Mouse (Mus musculus) ovary, adult 18-20 months (tissue): ENCODE results near the gene Tusc2.

Experiments
- DNase-seq: peaks from one replicate; pipeline ENCODE4 v3.0.0; 2022; ENCODE audit warnings: low spot score, mixed read lengths

The Tusc2 gene

DNA sequence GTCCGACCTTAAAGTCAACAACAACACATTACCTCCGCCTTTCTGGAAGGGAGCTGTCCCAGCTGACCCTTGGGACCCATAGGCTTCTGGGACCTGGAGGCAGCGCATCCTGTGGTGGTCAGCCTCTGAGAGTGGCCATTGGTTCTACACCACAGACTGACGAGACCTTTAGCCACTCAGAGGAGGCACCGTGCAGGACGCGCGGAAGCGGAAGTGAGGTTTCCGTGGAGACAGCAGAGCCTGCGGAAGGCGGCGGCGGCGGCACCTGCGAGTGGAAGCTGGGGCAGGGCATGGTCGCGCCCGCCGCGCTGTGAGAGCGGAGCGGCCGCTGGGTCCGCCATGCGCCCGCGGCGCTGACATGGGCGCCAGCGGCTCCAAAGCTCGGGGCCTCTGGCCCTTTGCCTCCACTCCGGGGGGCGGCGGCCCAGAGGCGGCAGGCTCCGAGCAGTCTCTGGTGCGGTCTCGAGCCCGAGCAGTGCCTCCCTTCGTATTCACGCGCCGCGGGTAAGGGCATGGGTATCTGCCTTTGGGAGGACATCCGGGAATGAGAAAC is at the start of gene Tusc2:
Gene Tusc2 (plus strand): TSS at position 227 of the 553 bp plus-strand sequence.
- DNase-seq: peak; percentile 92

- peak; percentile 58 for DNase-seq
Measured at GRCm38 (mm10) chr9:107514303-107514955, 48.6 kb upstream of the Tusc2 start.

GRCm38 (mm10) chr9:107520331-107520730 is 42.7 kb upstream of the Tusc2 start:
- no peak for DNase-seq

DNA sequence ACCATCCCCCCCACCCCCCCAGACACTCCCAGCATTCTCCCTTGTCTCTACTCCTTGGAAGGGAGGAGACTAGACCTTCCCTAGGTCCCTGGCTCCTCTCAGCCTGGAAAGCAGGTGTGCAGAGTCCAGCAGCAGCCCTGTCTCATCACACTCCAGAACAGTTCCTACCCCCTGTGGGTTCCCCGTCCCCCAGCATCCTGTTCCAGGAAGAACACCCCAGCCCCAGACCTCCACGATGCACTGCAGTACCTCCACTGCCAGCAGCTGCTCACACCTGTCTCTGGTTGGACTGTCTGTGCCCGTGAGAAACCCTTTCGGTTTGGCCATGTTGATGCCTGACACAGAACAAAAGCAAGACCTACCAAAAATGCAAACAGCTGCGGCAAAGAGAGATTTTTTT is 41.9 kb upstream of the Tusc2 start:
- DNase-seq: no peak

DNA sequence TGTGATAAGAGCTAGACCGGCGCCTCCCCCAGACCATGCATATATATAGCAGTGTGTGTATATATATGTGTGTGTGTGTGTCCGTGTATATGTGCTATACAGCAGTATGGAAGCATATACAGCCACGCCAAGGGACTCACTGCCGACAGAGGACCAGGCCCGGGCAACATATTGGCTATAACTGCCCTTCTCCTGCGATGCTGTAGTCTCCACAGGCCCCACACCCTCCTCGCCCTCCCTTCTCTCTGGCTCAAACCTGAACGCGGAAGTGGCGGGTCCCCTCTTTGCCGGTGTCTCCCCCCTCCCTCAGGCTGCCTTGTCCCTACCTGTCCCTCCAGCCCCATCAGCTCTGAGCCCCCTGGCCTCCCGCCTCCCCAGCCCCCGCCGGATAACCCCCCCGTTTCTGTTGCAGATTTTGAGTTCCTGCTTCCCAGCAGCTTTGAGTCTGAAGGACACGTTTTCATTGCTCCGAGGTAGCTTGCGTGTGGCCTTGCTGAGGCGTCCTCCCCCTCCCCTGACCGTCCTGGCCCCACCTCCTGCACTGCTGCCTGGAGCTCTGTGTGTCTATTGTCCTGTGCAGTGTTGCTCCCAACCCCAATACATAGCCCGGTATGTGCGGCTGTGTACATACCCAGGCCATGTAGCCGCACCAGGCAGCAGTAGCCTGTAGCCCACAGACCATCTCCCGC is 41.2 kb upstream of the Tusc2 start:
- peak; percentile 68 for DNase-seq

- no peak for DNase-seq
Measured at GRCm38 (mm10) chr9:107522400-107522711, 40.7 kb upstream of the Tusc2 start.

- peak; percentile 70 for DNase-seq
Measured at GRCm38 (mm10) chr9:107526198-107527026, 36.6 kb upstream of the Tusc2 start.

GRCm38 (mm10) chr9:107533791-107534407 is 29.2 kb upstream of the Tusc2 start, which contains the start of gene Tmem115:
Tmem115 (plus strand) TSS chr9:107533945.
- peak; percentile 96 for DNase-seq

GRCm38 (mm10) chr9:107534408-107535202 is 28.4 kb upstream of the Tusc2 start:
- DNase-seq: no peak

GRCm38 (mm10) chr9:107538231-107538630 is 24.8 kb upstream of the Tusc2 start:
- no peak for DNase-seq

GRCm38 (mm10) chr9:107538711-107539110 is 24.3 kb upstream of the Tusc2 start:
- DNase-seq: no peak

DNA sequence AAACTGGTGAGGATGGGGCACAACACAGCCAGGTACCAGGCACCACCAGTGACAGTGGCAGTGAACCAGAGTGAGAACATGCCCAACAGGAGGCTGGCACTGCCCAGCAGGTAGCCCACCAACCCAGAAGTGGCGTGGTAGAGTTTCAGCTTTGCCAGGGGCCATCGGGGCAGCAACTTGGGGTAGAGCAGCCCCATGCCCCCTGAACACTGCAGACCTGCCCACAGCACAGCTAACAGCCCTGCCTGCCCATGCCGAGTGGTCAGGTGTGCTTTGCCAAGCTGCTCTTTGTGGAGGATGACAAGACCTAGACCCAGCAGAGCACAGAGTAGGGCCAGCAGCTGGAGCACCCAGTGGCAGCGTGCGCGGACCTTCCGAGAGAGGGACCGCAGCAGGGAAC is 23.1 kb upstream of the Tusc2 start:
- no peak for DNase-seq

GRCm38 (mm10) chr9:107540420-107540819 is 22.6 kb upstream of the Tusc2 start:
- DNase-seq: no peak

- no peak for DNase-seq
Measured at GRCm38 (mm10) chr9:107541005-107541404, 22.1 kb upstream of the Tusc2 start.

DNA sequence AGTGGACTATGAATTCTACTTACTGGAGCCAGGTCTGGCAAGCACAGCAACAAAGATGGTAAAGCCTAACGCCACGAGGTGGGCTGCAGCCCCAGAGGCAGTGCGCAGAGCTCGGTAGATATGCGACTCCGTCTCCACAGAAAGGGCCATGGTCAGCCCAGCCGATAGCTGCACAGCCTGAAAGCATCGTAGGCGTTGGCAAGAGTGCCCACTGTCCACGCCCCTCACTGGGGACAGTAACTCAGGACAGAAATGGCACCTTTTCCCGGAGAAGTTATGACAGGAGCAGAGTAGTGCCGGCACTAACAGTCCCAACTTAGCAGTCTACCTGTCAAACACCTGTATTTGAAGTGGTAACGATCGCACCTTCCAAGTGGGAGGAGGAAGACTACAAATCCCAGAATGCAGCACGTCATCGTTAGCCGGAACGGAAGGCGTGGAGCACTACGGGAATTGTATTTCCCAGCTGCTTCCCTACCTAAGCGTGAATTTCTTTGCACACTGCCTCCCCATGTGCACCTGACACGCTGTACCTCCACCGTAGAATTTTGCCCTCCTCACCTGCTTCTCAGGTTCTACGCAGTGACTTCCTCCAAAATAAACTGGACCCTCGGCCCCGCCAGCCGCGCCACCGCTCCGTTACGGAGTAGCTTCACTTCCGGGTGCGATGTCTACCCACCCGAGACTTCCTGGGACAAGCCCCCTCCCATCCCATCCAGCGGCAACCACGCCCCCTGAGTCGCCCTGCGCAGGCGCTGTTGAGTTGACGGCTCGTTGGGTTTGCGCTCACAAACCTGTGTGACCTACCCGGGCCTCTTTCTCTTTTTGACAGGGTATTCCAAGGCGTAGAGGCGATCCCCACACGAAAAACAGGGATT is 21.3 kb upstream of the Tusc2 start, which contains the start of the genes Cyb561d2 and Nprl2:
Gene Cyb561d2 (minus strand): TSS at position 720 of the 878 bp plus-strand sequence.
Gene Nprl2 (plus strand): TSS at position 753 of the 878 bp plus-strand sequence.
- DNase-seq: peak; percentile 90

- DNase-seq: no peak
Measured at GRCm38 (mm10) chr9:107542352-107542686, 20.7 kb upstream of the Tusc2 start.

- no peak for DNase-seq
Measured at GRCm38 (mm10) chr9:107542721-107543120, 20.3 kb upstream of the Tusc2 start.

- DNase-seq: no peak
Measured at GRCm38 (mm10) chr9:107543299-107543698, 19.8 kb upstream of the Tusc2 start.

DNA sequence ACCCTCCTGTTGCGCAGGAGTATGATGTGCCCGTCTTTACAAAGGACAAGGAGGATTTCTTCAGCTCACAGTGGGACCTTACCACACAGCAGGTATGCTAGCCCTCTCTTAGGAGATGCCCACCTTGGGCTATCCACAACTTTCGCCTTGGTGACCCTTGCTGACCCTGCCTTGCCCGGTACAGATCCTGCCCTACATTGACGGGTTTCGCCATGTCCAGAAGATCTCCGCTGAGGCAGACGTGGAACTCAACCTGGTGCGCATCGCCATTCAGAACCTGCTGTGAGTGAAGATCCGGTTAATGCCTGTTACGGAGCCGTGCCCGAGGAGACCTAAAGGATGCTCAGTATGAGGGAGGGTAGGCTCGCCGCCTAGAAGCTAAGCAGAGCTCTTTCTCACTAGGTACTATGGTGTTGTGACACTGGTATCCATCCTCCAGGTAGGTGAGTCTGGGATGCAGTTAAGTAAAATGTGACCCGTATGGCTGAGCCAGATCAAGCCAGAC is 18.8 kb upstream of the Tusc2 start:
- no peak for DNase-seq

DNA sequence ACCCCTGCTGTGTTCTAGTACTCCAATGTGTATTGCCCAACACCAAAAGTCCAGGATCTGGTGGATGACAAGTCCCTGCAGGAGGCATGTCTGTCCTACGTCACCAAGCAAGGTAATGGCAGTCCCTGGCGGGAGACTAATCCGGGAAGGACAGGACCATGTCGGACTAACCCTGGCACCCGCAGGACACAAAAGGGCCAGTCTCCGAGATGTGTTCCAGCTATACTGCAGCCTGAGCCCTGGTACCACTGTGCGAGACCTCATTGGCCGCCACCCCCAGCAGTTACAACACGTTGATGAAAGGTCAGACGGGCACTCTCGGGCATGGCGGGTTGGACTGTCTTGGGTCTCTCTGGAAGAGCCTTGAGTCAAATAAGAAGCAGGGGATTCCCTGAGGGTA is 18.3 kb upstream of the Tusc2 start:
- no peak for DNase-seq
